Mouse (Mus musculus): ENCODE measurements around the gene Atp6v0a1.

The Atp6v0a1 gene

DNA sequence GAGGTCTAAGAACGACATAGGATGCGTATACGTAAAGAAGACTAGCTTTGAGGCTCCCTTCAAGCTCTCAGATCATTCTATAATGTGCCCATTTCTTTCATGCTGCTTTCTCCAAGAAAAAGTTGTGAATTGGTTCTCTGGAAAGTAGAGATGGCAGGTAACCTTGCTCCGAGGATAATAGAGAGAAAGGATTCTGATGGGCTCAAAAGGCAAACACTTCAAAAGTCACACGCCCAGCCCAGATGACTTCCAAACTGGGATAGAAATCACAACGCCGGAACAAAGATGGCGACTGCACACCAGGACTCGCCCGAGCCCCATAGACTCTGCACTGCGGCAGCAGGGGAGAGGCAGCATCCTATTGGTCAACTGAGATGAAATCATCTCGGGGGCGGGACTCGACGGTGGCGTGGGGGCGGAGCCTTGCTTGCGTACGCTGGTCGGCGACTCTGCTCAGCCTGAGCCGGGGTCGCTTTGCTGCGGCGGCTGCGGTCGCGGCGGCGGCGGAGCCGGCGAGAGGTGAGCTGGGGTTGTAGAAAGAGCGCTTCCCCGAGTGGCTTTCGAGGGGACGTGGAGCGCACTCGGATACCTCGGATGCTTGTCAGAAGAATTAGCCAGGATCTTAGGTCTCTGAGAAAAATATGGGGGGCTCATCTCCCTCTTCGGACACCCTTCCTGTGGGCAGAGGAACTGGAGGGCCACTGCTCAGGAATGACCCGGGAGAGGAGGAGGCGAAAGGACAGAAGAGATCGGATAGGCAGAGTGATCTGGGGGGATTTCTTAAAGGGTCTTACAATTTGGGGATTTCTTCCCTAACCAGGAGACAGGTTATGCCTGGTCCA, at the start of gene Atp6v0a1:
Atp6v0a1 (plus strand) TSS at position 407 of the 842 bp plus-strand sequence.
- peak; percentile 95 for DNase-seq (ENCODE audit: low spot score)

DNA sequence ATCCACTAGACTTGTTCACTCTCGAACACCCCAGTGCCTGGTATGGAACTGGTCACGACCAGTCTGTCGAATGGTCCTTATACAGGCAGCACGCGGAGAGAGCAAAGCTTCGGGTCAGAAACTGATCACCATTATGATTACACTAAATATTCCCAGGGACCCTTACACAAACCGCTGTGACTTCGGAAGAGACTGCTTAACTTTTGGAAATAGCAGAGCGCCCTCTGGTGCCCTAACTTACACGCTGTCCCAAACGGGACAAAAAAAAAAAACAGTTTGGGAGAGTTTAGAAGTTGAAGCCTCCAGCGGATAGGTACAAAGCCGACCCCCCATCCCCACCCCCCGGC, 49.8 kb upstream of the Atp6v0a1 start:
- no peak for DNase-seq (ENCODE audit: low spot score)

- DNase-seq (ENCODE audit: low spot score), result no peak
These were observed 49.4 kb upstream of the Atp6v0a1 start for GRCm38 (mm10) chr11:100959826-100960225.

DNA sequence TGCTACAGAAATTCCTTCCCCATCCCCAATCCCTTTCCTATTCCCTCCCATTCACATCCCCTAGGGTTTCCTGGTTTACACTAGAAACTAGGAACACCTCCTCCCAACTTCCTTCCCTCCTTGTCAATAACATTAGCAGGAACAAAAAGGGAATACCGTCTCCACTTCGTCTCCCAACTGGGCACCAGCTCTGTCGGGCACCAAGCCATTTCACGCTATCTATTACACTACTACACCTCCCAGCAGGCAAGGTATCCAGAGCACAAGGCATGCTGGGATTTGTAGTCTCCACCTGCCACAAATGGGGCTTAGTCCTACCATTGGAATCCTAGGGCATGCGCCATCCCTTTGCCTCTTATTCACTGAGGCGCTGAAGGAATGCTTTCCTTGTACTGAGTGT, 48.7 kb upstream of the Atp6v0a1 start:
- no peak for DNase-seq (ENCODE audit: low spot score)

DNA sequence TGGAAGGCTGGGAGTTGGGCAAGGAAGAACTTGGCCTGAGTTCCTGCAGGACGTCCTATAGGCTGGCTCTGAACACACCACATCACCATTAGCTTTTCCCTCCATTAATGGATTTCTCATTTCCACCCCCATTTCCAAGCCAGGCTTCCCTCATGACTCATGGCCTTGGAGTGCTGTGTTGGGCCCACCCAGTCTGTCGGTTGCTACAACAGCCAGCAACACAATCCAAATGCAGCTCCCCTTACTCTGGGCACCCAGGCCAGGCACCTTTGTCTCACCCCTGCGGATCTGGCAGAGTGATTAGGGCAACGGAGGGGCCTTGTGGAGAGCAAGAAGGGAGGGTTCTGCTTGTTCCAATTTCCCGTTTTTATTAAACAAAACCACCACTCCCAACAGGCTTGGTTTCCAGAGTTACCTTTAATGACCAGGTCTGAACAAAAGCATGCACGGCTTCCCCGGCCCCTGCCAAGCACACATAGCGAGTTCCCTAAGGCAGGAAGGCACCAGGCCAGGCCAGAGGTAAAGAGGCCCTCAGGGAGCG, 46.8 kb upstream of the Atp6v0a1 start:
- DNase-seq (ENCODE audit: low spot score), result no peak

DNA sequence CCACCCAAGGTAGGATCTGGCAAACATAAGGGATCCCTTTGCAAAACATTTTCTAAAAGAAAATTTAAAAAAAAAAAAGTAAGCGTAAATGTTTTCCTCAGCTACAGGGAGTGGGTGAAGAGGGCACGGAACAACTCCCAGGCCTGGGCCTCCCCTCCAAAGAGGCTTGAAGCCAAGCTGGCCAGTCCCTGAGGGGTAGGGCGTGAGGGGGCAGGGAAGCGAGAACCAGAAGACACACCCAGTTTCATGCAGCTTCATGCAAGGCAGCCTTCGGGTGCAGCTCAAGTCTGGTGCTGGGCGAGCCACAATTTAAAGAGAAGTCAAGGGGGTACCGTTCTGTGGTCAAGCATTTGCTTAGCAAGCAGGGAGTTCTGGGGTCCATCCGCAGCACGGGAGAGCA, 45.6 kb upstream of the Atp6v0a1 start:
- no peak for DNase-seq (ENCODE audit: low spot score)

DNA sequence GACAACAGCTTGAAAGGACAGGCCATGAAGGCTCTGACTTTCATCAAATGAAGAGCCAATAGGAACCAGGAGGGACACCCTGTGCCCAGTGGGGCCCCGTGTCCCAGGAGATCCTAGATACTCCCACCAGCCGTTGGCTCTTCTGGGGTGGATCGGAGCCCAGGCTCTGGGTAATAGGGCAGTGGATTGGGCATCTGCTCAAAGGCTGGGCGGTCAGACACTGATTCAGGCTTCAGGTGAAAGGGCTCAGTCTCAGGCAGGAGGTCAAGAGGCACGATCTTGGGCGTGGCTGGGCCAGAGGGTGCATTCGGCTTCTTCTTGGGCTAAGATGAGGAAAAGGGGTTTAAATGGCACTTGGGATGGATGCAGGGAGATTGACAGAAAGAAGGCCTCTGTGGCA, 45.1 kb upstream of the Atp6v0a1 start:
- DNase-seq (ENCODE audit: low spot score), result no peak

GRCm38 (mm10) chr11:100964901-100965542, 44.2 kb upstream of the Atp6v0a1 start:
- no peak for DNase-seq (ENCODE audit: low spot score)

DNA sequence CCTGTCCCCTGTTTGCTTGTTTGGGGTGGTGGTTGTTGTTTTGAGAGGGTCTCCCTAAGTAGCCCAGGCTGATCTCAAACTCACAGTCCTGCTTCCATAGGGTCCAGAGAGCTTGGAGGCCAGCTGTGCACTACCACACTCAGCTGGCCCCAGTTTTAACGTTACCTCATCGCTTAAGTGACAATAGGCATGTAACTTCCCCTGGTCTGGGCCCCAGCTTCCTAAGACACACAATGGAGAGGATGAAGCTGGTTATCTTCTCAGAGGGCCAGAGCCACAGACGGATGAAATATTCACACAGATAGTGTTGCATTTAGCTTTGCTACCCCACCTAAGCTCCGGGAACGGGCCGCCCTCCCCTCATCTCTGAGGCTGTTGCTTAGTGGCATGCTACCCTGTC, 43.5 kb upstream of the Atp6v0a1 start:
- DNase-seq (ENCODE audit: low spot score), result no peak

DNA sequence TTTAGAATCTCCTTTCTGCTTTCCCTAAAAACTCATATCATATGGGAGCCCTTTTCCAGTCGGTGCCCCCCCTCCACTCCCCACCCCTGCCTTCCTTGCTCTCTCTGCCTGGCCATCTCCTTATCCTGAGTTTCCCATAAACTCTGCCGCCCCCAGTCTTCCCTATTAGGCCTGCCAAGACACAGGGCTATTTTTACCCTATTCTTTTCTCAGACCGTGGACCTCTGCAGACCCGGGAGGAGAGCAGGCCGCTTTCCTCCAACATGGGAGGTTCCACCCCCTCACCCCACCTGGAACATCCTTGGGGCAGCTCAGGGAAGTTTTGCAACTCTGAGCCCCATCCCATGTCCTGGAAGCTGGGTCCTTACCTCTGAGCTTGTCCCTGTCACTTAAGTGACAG, 41.9 kb upstream of the Atp6v0a1 start:
- DNase-seq (ENCODE audit: low spot score), result no peak

GRCm38 (mm10) chr11:100967881-100968420, 41.3 kb upstream of the Atp6v0a1 start:
- DNase-seq (ENCODE audit: low spot score), result no peak

- no peak for DNase-seq (ENCODE audit: low spot score)
These were observed 40.8 kb upstream of the Atp6v0a1 start for GRCm38 (mm10) chr11:100968501-100968900.

- no peak for DNase-seq (ENCODE audit: low spot score)
These were observed 40.0 kb upstream of the Atp6v0a1 start for GRCm38 (mm10) chr11:100969189-100969743.

GRCm38 (mm10) chr11:100969744-100970556, 39.3 kb upstream of the Atp6v0a1 start:
- no peak for DNase-seq (ENCODE audit: low spot score)

DNA sequence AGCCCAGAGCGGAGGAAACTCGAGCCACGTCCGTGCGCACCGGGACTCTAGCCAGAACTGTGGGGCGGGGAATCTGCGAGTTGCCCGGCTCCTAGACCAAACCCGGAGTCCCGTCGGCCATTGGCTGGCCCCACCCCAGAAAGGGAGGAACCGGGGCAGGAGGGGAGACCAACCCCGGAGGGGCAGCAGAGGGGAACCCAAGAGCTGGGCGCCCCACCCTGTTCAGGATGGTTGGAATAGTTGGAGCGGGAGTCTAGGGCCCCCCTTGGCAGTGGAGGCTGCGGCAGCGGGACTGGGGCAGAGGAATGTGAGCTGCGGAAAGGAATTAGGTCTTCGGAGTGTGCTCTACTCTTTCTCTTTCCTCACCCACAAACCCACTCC, 38.7 kb upstream of the Atp6v0a1 start, which contains the start of gene Cavin1:
Cavin1 (minus strand) TSS at position 331 of the 381 bp plus-strand sequence.
- DNase-seq (ENCODE audit: low spot score), result peak; percentile 98

DNA sequence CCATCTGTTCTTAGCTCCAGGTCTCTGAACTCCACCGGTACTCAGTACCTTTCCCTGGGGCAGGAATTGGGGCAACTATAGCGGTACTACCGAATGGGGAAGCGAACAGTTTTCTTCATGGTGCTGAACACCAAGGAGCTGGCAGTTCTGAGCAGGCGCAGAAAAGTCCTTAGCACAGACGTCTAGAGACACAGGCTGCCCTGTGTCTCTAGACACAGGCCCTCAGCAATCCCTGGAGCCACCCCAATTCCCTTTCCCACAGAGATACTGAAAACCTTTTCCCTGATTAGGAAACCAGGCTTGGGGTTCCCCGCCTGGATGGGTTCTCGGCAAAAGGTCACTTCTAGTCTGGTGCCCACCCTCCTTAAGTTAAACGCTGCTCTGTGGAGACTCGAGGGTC, 37.8 kb upstream of the Atp6v0a1 start:
- DNase-seq (ENCODE audit: low spot score), result no peak

- DNase-seq (ENCODE audit: low spot score), result no peak
These were observed 36.0 kb upstream of the Atp6v0a1 start for GRCm38 (mm10) chr11:100973245-100973644.

GRCm38 (mm10) chr11:100974381-100974970, 34.8 kb upstream of the Atp6v0a1 start:
- no peak for DNase-seq (ENCODE audit: low spot score)

GRCm38 (mm10) chr11:100975241-100975640, 34.0 kb upstream of the Atp6v0a1 start:
- DNase-seq (ENCODE audit: low spot score), result no peak

DNA sequence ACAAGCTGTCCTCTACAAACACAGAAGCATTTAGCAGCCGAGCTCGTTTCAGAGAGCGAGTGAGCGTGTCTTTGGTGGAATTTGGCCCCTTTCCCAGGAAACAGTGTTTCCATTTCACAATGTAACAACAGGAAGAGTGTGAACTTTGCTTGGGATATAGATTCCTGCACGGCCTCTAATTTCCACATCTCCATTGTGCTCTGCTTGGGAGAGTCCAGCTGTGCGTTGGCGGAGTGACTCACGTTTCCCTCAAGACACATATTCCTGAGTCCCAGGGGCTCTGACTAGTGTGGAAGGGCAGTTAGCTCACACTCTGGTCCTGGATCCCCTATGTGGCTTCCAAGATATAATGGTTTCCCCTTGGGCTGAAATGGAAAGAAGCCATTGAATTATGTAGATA, 29.4 kb upstream of the Atp6v0a1 start:
- no peak for DNase-seq (ENCODE audit: low spot score)

DNA sequence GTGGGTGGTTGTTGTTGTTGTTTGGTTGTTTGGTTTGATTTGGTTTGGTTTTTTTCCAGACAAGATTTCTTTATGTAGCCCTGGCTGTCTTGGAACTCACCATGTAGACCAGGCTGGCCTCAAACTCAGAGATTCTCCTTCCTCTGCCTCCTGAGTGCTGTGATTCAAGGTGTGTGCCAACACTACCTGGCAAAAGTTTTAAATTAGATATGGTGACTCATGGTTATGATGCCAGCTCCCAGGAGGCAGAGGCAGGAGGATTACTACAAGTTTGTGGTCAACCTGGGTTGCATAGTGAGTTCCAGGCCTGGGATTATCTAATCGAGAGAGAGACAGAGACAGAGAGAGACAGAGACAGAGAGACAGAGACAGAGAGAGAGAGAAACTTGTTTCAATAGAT, 28.8 kb upstream of the Atp6v0a1 start:
- no peak for DNase-seq (ENCODE audit: low spot score)
